Mouse (Mus musculus) lung, postnatal 0 days (tissue): ENCODE data around the gene Jrkl. TPM values are rescaled to one million over a fixed set of nuclear protein-coding genes. Genes with fewer than 3 reads are reported as not detected.
A peak's percentile ranks its signal among the peaks of the same experiment; 100 is the strongest.

Experiments
- ATAC-seq: fragments of 200-750 bp; cut with Nextera tagmentation; 2 replicates; pipeline ENCODE4 v1.8.0; 2017; ENCODE audit warnings: moderate library complexity
- DNase-seq: peaks from one replicate; pipeline ENCODE4 v3.0.0-alpha.2; 2016; ENCODE audit warnings: low spot score
- H3K27ac ChIP-seq: fragments of 300-500 bp; sonication (generic); 2 replicates; pipeline ENCODE4 v1.5.1; 2014; ENCODE audit warnings: antibody characterized with exemption, mild to moderate bottlenecking, low read length, mixed read lengths
- H3K27me3 ChIP-seq: fragments of 300-500 bp; sonication (generic); replicated peaks from 2 replicates; pipeline ENCODE4 v1.6.1; 2014; ENCODE audit warnings: low read length, mixed read lengths; ENCODE audit not compliant: insufficient read depth
- H3K36me3 ChIP-seq: fragments of 300-500 bp; sonication (generic); 2 replicates; pipeline ENCODE4 v1.6.1; 2014; ENCODE audit warnings: low read length, mixed read lengths; ENCODE audit not compliant: insufficient read depth
- H3K4me1 ChIP-seq: fragments of 300-500 bp; sonication (generic); 2 replicates; pipeline ENCODE4 v1.6.1; 2014; ENCODE audit warnings: antibody characterized with exemption, low read depth, low read length, mixed read lengths; ENCODE audit not compliant: insufficient read depth
- H3K4me2 ChIP-seq: fragments of 300-500 bp; sonication (generic); replicated peaks from 2 replicates; pipeline ENCODE4 v1.6.1; 2014; ENCODE audit warnings: low read depth, mild to moderate bottlenecking, low read length, moderate library complexity, mixed read lengths
- H3K4me3 ChIP-seq: fragments of 300-500 bp; sonication (generic); 2 replicates; pipeline ENCODE4 v1.5.1; 2014; ENCODE audit warnings: low read depth, low read length
- H3K9ac ChIP-seq: fragments of 300-500 bp; sonication (generic); replicated peaks from 2 replicates; pipeline ENCODE4 v1.6.1; 2014; ENCODE audit warnings: low read depth, mild to moderate bottlenecking
- H3K9me3 ChIP-seq: fragments of 300-500 bp; sonication (generic); 2 replicates; pipeline ENCODE4 v1.6.1; 2016; ENCODE audit warnings: low read length, mixed read lengths
- CTCF ChIP-seq: IDR thresholded peaks from 2 replicates; pipeline ENCODE4 v1.5.1; 2016; ENCODE audit warnings: antibody characterized with exemption, mild to moderate bottlenecking
- EP300 ChIP-seq: IDR thresholded peaks from 2 replicates; pipeline ENCODE4 v1.6.1; 2016; ENCODE audit warnings: antibody characterized with exemption, mild to moderate bottlenecking, control low read depth
- WGBS: fragments of 180-500 bp; shearing (Covaris S2); extraction: QIAGEN DNeasy Blood & Tissue Kit; methylation state at CpG from one replicate; pipeline ENCODE4 v1.1.7; 2014; 5-methylcytosine and 5-hydroxymethylcytosine counted together
- polyA plus RNA-seq: library from polyadenylated mRNA; unstranded; fragments of >200 nt; fragmentation: Nextera tagmentation; extraction: Ambion mirVana; gene quantifications from 2 replicates; pipeline ENCODE4 v1.2.1, GENCODE M21; 2015

Gene Jrkl
- 7.8 and 9.2 TPM in 2 replicates for polyA plus RNA-seq

GRCm38 (mm10) chr9:13245481-13245880 is at the start of gene Jrkl:
Jrkl (minus strand) TSS chr9:13245829.
- Histone ChIP-seq H3K36me3 (no peaks in the 10 kb centered on the region), H3K4me1 (peaks cover 12% of the 10 kb centered on the region; the same call in 1 of the 2 replicates), H3K27me3 (no peaks in the 10 kb centered on the region), H3K4me3 (peak within 1 kb of the TSS; percentile 45), H3K9me3 (no peaks in the 10 kb centered on the region), H3K4me2 (peak within 1 kb of the TSS; percentile 57), H3K27ac (peak within 1 kb of the TSS; percentile 87), H3K9ac (peak within 1 kb of the TSS; percentile 40)
- DNase-seq, result peak; percentile 74
- WGBS, result 7% methylated on average over 10 of the region's 10 CpGs
- no peak for TF ChIP-seq EP300
- TF ChIP-seq CTCF, result no peak
- peak; percentile 16; the same call in 1 of the 2 replicates for ATAC-seq

GRCm38 (mm10) chr9:13287482-13287881 is 41.9 kb upstream of the Jrkl start:
- TF ChIP-seq EP300 (no peak), CTCF (no peak)
- Histone ChIP-seq H3K4me2 (no peak overlapping the region), H3K27me3 (no peaks in the 10 kb centered on the region), H3K9me3 (no peaks in the 10 kb centered on the region), H3K36me3 (no peaks in the 10 kb centered on the region), H3K4me1 (no peaks in the 10 kb centered on the region), H3K27ac (no peak overlapping the region), H3K9ac (no peak overlapping the region), H3K4me3 (no peak overlapping the region)
- no peak for DNase-seq
- WGBS, result 82% methylated on average over 2 of the region's 2 CpGs
- ATAC-seq, result no peak

GRCm38 (mm10) chr9:13273219-13273618 is 27.6 kb upstream of the Jrkl start:
- Histone ChIP-seq H3K4me3 (no peak overlapping the region), H3K27ac (no peak overlapping the region), H3K36me3 (no peaks in the 10 kb centered on the region), H3K4me2 (no peak overlapping the region), H3K9ac (no peak overlapping the region), H3K9me3 (no peaks in the 10 kb centered on the region), H3K27me3 (no peaks in the 10 kb centered on the region), H3K4me1 (no peaks in the 10 kb centered on the region)
- ATAC-seq, result no peak
- 81% methylated on average over 1 of the region's 1 CpGs for WGBS
- no peak for DNase-seq
- no peak for TF ChIP-seq CTCF
- no peak for TF ChIP-seq EP300

GRCm38 (mm10) chr9:13260980-13261379 is 15.4 kb upstream of the Jrkl start:
- 59% methylated on average over 3 of the region's 3 CpGs for WGBS
- no peaks in the 10 kb centered on the region for H3K36me3 ChIP-seq
- no peaks in the 10 kb centered on the region for H3K9me3 ChIP-seq
- H3K4me1 ChIP-seq, result no peaks in the 10 kb centered on the region
- no peak overlapping the region for H3K4me3 ChIP-seq
- no peak for TF ChIP-seq EP300
- no peak for TF ChIP-seq CTCF
- H3K4me2 ChIP-seq, result no peak overlapping the region
- DNase-seq, result no peak
- no peak overlapping the region for H3K9ac ChIP-seq
- ATAC-seq, result no peak
- H3K27ac ChIP-seq, result no peak overlapping the region
- H3K27me3 ChIP-seq, result no peaks in the 10 kb centered on the region

GRCm38 (mm10) chr9:13258173-13258572 is 12.5 kb upstream of the Jrkl start:
- 91% methylated on average over 2 of the region's 2 CpGs for WGBS

GRCm38 (mm10) chr9:13256726-13257125 is 11.1 kb upstream of the Jrkl start:
- no peak for ATAC-seq
- H3K9ac ChIP-seq, result no peak overlapping the region
- H3K4me2 ChIP-seq, result no peak overlapping the region
- H3K27me3 ChIP-seq, result no peaks in the 10 kb centered on the region
- no peaks in the 10 kb centered on the region for H3K9me3 ChIP-seq
- peaks cover 6% of the 10 kb centered on the region; the same call in 1 of the 2 replicates for H3K36me3 ChIP-seq
- DNase-seq, result no peak
- no peak for TF ChIP-seq CTCF
- H3K4me3 ChIP-seq, result no peak overlapping the region
- WGBS, result 100% methylated on average over 1 of the region's 1 CpGs
- H3K4me1 ChIP-seq, result no peaks in the 10 kb centered on the region
- no peak overlapping the region for H3K27ac ChIP-seq

More at GRCm38 (mm10) chr9:13258173-13258572, 12.5 kb upstream of the Jrkl start:
- Histone ChIP-seq H3K9ac (no peak overlapping the region), H3K36me3 (no peaks in the 10 kb centered on the region), H3K27me3 (no peaks in the 10 kb centered on the region), H3K27ac (no peak overlapping the region), H3K4me2 (no peak overlapping the region), H3K4me1 (no peaks in the 10 kb centered on the region), H3K4me3 (no peak overlapping the region), H3K9me3 (no peaks in the 10 kb centered on the region)
- ATAC-seq, result no peak
- no peak for TF ChIP-seq EP300
- no peak for TF ChIP-seq CTCF
- no peak for DNase-seq

GRCm38 (mm10) chr9:13251251-13251650 is 5.6 kb upstream of the Jrkl start:
- WGBS, result 68% methylated on average over 2 of the region's 2 CpGs
- H3K4me2 ChIP-seq, result no peak overlapping the region
- peaks cover 6% of the 10 kb centered on the region; the same call in 1 of the 2 replicates for H3K4me1 ChIP-seq
- H3K27ac ChIP-seq, result no peak overlapping the region
- no peak for DNase-seq
- TF ChIP-seq EP300, result no peak
- no peak for TF ChIP-seq CTCF
- H3K27me3 ChIP-seq, result no peaks in the 10 kb centered on the region
- H3K4me3 ChIP-seq, result no peak overlapping the region
- no peaks in the 10 kb centered on the region for H3K9me3 ChIP-seq
- H3K36me3 ChIP-seq, result peaks cover 6% of the 10 kb centered on the region; the same call in 1 of the 2 replicates
- ATAC-seq, result no peak
- no peak overlapping the region for H3K9ac ChIP-seq
